18 mouse cellular contexts compared by ENCODE assay signal in the genomic region with DNA sequence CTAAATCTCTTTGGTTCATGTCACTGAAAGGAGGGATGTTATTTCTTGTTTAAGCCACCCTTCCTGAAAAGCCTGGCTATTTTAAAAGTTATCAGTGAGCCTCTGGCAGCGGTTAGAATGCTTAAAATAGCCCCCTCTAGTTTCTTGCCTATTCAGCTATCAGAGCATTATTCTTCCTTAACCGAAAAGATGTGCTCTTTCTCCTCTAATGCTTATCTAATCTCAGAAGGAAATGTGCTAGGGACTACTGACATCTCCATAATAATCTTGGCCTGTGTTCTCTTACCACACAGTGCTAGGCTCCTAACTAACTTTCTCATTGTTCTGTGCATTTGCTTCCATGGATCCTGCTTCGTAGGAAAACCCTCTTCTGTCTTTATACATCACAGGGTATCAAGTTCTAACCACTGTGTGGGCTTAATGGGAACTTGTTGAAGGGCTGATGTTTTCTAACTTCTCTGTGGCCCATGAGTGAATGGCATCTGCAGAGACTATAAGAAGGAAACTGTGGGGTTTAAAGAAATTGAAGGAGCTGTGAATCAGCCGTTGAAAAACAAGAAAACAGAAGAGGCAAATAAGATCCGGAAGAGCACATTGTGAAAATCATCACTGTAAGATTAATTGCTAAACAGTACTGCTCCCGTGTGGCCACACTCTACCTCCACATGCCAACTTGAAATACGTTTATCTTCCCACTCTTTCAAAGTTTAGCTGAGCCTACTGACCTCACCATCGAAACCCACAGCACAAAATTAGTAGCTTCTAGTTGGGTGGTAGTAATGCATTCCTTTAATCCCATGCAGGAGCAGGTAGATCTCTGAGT. TPM values are rescaled to one million over a fixed set of nuclear protein-coding genes. Genes with fewer than 3 reads are reported as not detected.
DNase-seq lines count a peak whose midpoint lies in the region; ATAC-seq and TF ChIP-seq lines count a peak whose summit lies in the region.
"Had no signal": no experiment of that assay in that cellular context is flagged by ENCODE, and none has a peak within 500 bp of the region (broad histone marks: within the 10 kb centered on the region; RNA-seq: fewer than 3 reads in every experiment).

No protein-coding gene starts in this region.

- no peak for TF ChIP-seq POLR2A in heart, adult 2 months (IDR thresholded peaks at IDR 0.05; ENCODE audit: insufficient read depth, low read depth, low read length)

- peak; percentile 61 for ATAC-seq in granulocyte monocyte progenitor cell, adult 5-6 weeks (replicated peaks; ENCODE audit: poor library complexity, severe bottlenecking)
- peak; percentile 42; the same call in 1 of the 2 replicates for ATAC-seq in liver, embryonic 14.5 days (ENCODE audit: insufficient read depth)
- ATAC-seq in forebrain, embryonic 14.5 days, result no peak
- ATAC-seq: forebrain, embryonic 13.5 days had no signal

- H3K27ac ChIP-seq in heart, adult 2 months, result peak overlapping the region; percentile 40
- H3K27ac ChIP-seq in liver, embryonic 14.5 days, result no peak overlapping the region
- H3K27ac ChIP-seq in forebrain, embryonic 14.5 days (ENCODE audit: low read depth, low read length), result no peak overlapping the region
- H3K27ac ChIP-seq: embryonic facial prominence, embryonic 15.5 days; forebrain, embryonic 13.5 days; kidney, embryonic 15.5 days; left cerebral cortex, adult 2 months; limb, embryonic 13.5 days; midbrain, embryonic 10.5 days had no signal

- DNase-seq in heart, adult 2 months, result no peak
- no peak for DNase-seq in heart, postnatal 36 days
- peak; percentile 22 for DNase-seq in 416B (ENCODE audit: low read depth)
- DNase-seq in liver, embryonic 14.5 days (ENCODE audit: low read depth in 3 of 3, low spot score in 3 of 3), result no peak
- DNase-seq in adrenal gland, adult 8-10 months, result no peak
- no peak for DNase-seq in neural tube, embryonic 10.5 days (ENCODE audit: extremely low spot score, low spot score)
- no peak for DNase-seq in forebrain, embryonic 14.5 days (ENCODE audit: low spot score)
- DNase-seq: adrenal gland, postnatal 10 days; cerebellum, adult 8-10 months; thymus, postnatal 14 days had no signal

- no peak overlapping the region for H3K4me2 ChIP-seq in liver, embryonic 14.5 days (ENCODE audit: low read depth)
- no peak overlapping the region for H3K4me2 ChIP-seq in forebrain, embryonic 14.5 days (ENCODE audit: low read length)
- H3K4me2 ChIP-seq: embryonic facial prominence, embryonic 15.5 days; forebrain, embryonic 13.5 days; kidney, embryonic 15.5 days; limb, embryonic 13.5 days had no signal

- WGBS in heart, adult 2 months, result 30% methylated on average over 8 of the region's 8 CpGs
- 12% methylated on average over 8 of the region's 8 CpGs for WGBS in liver, embryonic 14.5 days (ENCODE audit: insufficient replicate concordance)
- 81% methylated on average over 8 of the region's 8 CpGs for WGBS in forebrain, embryonic 14.5 days

- H3K27me3 ChIP-seq in heart, adult 2 months (ENCODE audit: control insufficient read depth, insufficient read depth, low read length), result no peaks in the 10 kb centered on the region
- no peaks in the 10 kb centered on the region for H3K27me3 ChIP-seq in liver, embryonic 14.5 days (ENCODE audit: control insufficient read depth, insufficient read depth, low read length)
- H3K27me3 ChIP-seq in forebrain, embryonic 14.5 days (replicated peaks; ENCODE audit: control insufficient read depth, insufficient read depth, low read length), result no peaks in the 10 kb centered on the region
- H3K27me3 ChIP-seq: embryonic facial prominence, embryonic 15.5 days; forebrain, embryonic 13.5 days; kidney, embryonic 15.5 days; limb, embryonic 13.5 days had no signal

- no peak for TF ChIP-seq EP300 in heart, adult 2 months (IDR thresholded peaks at IDR 0.05; ENCODE audit: insufficient read depth, low read depth, low read length)
- TF ChIP-seq EP300 in liver, embryonic 14.5 days (IDR thresholded peaks at IDR 0.05; ENCODE audit: low read depth), result peak; percentile 37

- no peaks in the 10 kb centered on the region for H3K9me3 ChIP-seq in liver, embryonic 14.5 days (ENCODE audit: control insufficient read depth, low read length)
- no peaks in the 10 kb centered on the region for H3K9me3 ChIP-seq in forebrain, embryonic 14.5 days (replicated peaks; ENCODE audit: control insufficient read depth, low read length)
- H3K9me3 ChIP-seq: embryonic facial prominence, embryonic 15.5 days; forebrain, embryonic 13.5 days; kidney, embryonic 15.5 days; limb, embryonic 13.5 days; midbrain, embryonic 10.5 days had no signal

- peaks cover 1% of the 10 kb centered on the region; the same call in 1 of the 2 replicates for H3K4me1 ChIP-seq in heart, adult 2 months (ENCODE audit: control insufficient read depth, insufficient read depth, low read length)
- peaks cover 0 to 12% of the 10 kb centered on the region in 2 experiments; a peak in 2 of 4 replicates for H3K4me1 ChIP-seq in liver, embryonic 14.5 days (replicated peaks; ENCODE audit: control insufficient read depth in 2 of 2, insufficient read depth in 2 of 2, low read length in 1 of 2)
- no peaks in the 10 kb centered on the region for H3K4me1 ChIP-seq in forebrain, embryonic 14.5 days (ENCODE audit: control insufficient read depth, insufficient read depth, low read length)
- H3K4me1 ChIP-seq: embryonic facial prominence, embryonic 15.5 days; forebrain, embryonic 13.5 days; kidney, embryonic 15.5 days; limb, embryonic 13.5 days; midbrain, embryonic 10.5 days had no signal

- peak; percentile 18; the same call in 1 of the 2 replicates for TF ChIP-seq CTCF in heart, adult 2 months (IDR thresholded peaks at IDR 0.05)
- TF ChIP-seq CTCF in liver, embryonic 14.5 days (IDR thresholded peaks at IDR 0.05; ENCODE audit: low read depth), result no peak

- no peaks in the 10 kb centered on the region for H3K79me2 ChIP-seq in heart, adult 2 months (replicated peaks; ENCODE audit: control insufficient read depth, insufficient read depth, low read length)

- H3K4me3 ChIP-seq in heart, adult 2 months, result no peak overlapping the region
- H3K4me3 ChIP-seq in liver, embryonic 14.5 days (ENCODE audit: insufficient read depth in 1 of 2, low read depth in 2 of 2, low read length in 2 of 2), result no peak overlapping the region
- no peak overlapping the region for H3K4me3 ChIP-seq in forebrain, embryonic 14.5 days (ENCODE audit: low read depth, low read length)
- H3K4me3 ChIP-seq: embryonic facial prominence, embryonic 15.5 days; forebrain, embryonic 13.5 days; kidney, embryonic 15.5 days; left cerebral cortex, adult 2 months; limb, embryonic 13.5 days; midbrain, embryonic 10.5 days had no signal

- H3K36me3 ChIP-seq in heart, adult 2 months (ENCODE audit: control insufficient read depth, insufficient read depth, low read length), result peaks cover 3% of the 10 kb centered on the region; the same call in 1 of the 2 replicates
- H3K36me3 ChIP-seq in liver, embryonic 14.5 days (replicated peaks; ENCODE audit: control insufficient read depth, insufficient read depth, low read depth), result no peaks in the 10 kb centered on the region
- no peaks in the 10 kb centered on the region for H3K36me3 ChIP-seq in forebrain, embryonic 14.5 days (ENCODE audit: control insufficient read depth, insufficient read depth, low read length)
- H3K36me3 ChIP-seq: embryonic facial prominence, embryonic 15.5 days; kidney, embryonic 15.5 days; limb, embryonic 13.5 days; midbrain, embryonic 10.5 days had no signal

- intact Hi-C loops in heart, adult 2 months (cut with DNase I), result no loop called here
- intact Hi-C loops in heart, postnatal 36 days (cut with DNase I), result loop anchor here (5.0 kb wide), 1 partner anchor 34 kb away; no protein-coding TSS in a partner anchor

- H3K9ac ChIP-seq in heart, adult 2 months (ENCODE audit: low read depth, low read length), result no peak overlapping the region
- no peak overlapping the region for H3K9ac ChIP-seq in liver, embryonic 14.5 days (replicated peaks)
- H3K9ac ChIP-seq in forebrain, embryonic 14.5 days (ENCODE audit: low read length), result no peak overlapping the region
- H3K9ac ChIP-seq: embryonic facial prominence, embryonic 15.5 days; forebrain, embryonic 13.5 days; kidney, embryonic 15.5 days; limb, embryonic 13.5 days had no signal

RNA-seq across cellular contexts. Expression of a gene that starts 53.2 kb away (rescaled TPM):
- total RNA-seq in heart, adult 2 months (2021), result 1 to 10 TPM; 2.0 to 2.7 TPM
- 0.78 and 1.5 TPM in 2 replicates for polyA plus RNA-seq in heart, adult 2 months (2012; rRNA removed)
- total RNA-seq in heart, postnatal 36 days (2021), result 1 to 10 TPM; 1.6 to 1.7 TPM
- total RNA-seq in granulocyte monocyte progenitor cell, adult 5-6 weeks (2014; fragmentation: Nextera tagmentation), result 0.23 TPM in 1 of 2 replicates, not detected in the other
- total RNA-seq in granulocyte monocyte progenitor cell, adult 5-6 weeks (2017), result 0.30 and 9.4 TPM in 2 replicates
- not detected in 2 replicates for polyA plus RNA-seq in liver, embryonic 14.5 days (2012; rRNA removed)
- 0.09 and 0.17 TPM in 2 replicates for polyA plus RNA-seq in liver, embryonic 14.5 days (2014; fragmentation: Nextera tagmentation; extraction: Ambion mirVana)
- total RNA-seq in adrenal gland, adult 8-10 months (2022), result 1 to 10 TPM in 1 of 4 experiments, under 1 TPM in 3; 0.14 to 1.4 (median 0.56) TPM
- polyA plus RNA-seq in forebrain, embryonic 14.5 days (2014; fragmentation: Nextera tagmentation; extraction: Ambion mirVana), result not detected in 2 replicates
- total RNA-seq: layer of hippocampus, adult 18-20 months; left cerebral cortex, adult 2 months had no signal
- polyA plus RNA-seq: forebrain, embryonic 13.5 days; midbrain, embryonic 10.5 days had no signal
